Mouse (Mus musculus) heart, postnatal 0 days (tissue): ENCODE measurements at regions not wholly inside any gene's neighbourhood (a gene's known extent, or its start where the extent isn't known, plus 50 kb on each side); places are given as distances from the start of the nearest gene placed in this dataset.
A peak's percentile ranks its signal among the peaks of the same experiment; 100 is the strongest.

Experiments used
- ATAC-seq: fragments of 200-750 bp; cut with Nextera tagmentation; 2 replicates; pipeline ENCODE4 v1.8.0; 2017; ENCODE audit warnings: low read depth, moderate number of reproducible peaks, moderate library complexity; ENCODE audit not compliant: insufficient read depth
- DNase-seq: peaks from one replicate; pipeline ENCODE4 v3.0.0-alpha.2; 2016; ENCODE audit warnings: low spot score
- H3K27ac ChIP-seq: fragments of 300-500 bp; sonication (generic); 2 replicates; pipeline ENCODE4 v1.5.1; 2014; ENCODE audit warnings: low read depth, mild to moderate bottlenecking
- H3K27me3 ChIP-seq: fragments of 300-500 bp; sonication (generic); 2 replicates; pipeline ENCODE4 v1.6.1; 2014; ENCODE audit warnings: low read length, mixed read lengths; ENCODE audit not compliant: control insufficient read depth, insufficient read depth
- H3K36me3 ChIP-seq: fragments of 300-500 bp; sonication (generic); replicated peaks from 2 replicates; pipeline ENCODE4 v1.6.1; 2014; ENCODE audit warnings: low read length, mixed read lengths; ENCODE audit not compliant: control insufficient read depth, insufficient read depth
- H3K4me1 ChIP-seq: fragments of 300-500 bp; sonication (generic); 2 replicates; pipeline ENCODE4 v1.6.1; 2014; ENCODE audit warnings: antibody characterized with exemption; ENCODE audit not compliant: control insufficient read depth, insufficient read depth
- H3K4me2 ChIP-seq: fragments of 300-500 bp; sonication (generic); 2 replicates; pipeline ENCODE4 v1.6.1; 2014; ENCODE audit warnings: low read depth, mild to moderate bottlenecking, low read length, moderate library complexity
- H3K4me3 ChIP-seq: fragments of 300-500 bp; sonication (generic); 2 replicates; pipeline ENCODE4 v1.5.1; 2014; ENCODE audit warnings: low read depth, low read length
- H3K9ac ChIP-seq: fragments of 300-500 bp; sonication (generic); replicated peaks from 2 replicates; pipeline ENCODE4 v1.6.1; 2014; ENCODE audit warnings: low read depth, low read length, mixed read lengths
- H3K9me3 ChIP-seq: fragments of 300-500 bp; sonication (generic); replicated peaks from 2 replicates; pipeline ENCODE4 v1.6.1; 2016; ENCODE audit warnings: low read length; ENCODE audit not compliant: control insufficient read depth
- CTCF ChIP-seq: IDR thresholded peaks from 2 replicates; pipeline ENCODE4 v1.5.1; 2016; ENCODE audit warnings: antibody characterized with exemption, control low read depth, low read depth
- EP300 ChIP-seq: IDR thresholded peaks from 2 replicates; pipeline ENCODE4 v1.6.1; 2016; ENCODE audit warnings: antibody characterized with exemption, low read depth
- WGBS: fragments of 180-500 bp; shearing (Covaris S2); extraction: QIAGEN DNeasy Blood & Tissue Kit; methylation state at CpG from one replicate; pipeline ENCODE4 v1.1.7; 2014; 5-methylcytosine and 5-hydroxymethylcytosine counted together

GRCm38 (mm10) chr4:125276861-125277260 lies 149.2 kb upstream of the Zc3h12a start:
- no peaks in the 10 kb centered on the region for H3K9me3 ChIP-seq
- H3K4me1 ChIP-seq: no peaks in the 10 kb centered on the region
- no peak overlapping the region for H3K9ac ChIP-seq
- no peak overlapping the region for H3K4me3 ChIP-seq
- H3K4me2 ChIP-seq: no peak overlapping the region
- H3K27ac ChIP-seq: no peak overlapping the region
- no peak for TF ChIP-seq EP300
- TF ChIP-seq CTCF: no peak
- H3K27me3 ChIP-seq: peaks cover 24% of the 10 kb centered on the region
- no peak for DNase-seq
- no peaks in the 10 kb centered on the region for H3K36me3 ChIP-seq
- 57% methylated on average over 6 of the region's 6 CpGs for WGBS
- no peak for ATAC-seq

DNA sequence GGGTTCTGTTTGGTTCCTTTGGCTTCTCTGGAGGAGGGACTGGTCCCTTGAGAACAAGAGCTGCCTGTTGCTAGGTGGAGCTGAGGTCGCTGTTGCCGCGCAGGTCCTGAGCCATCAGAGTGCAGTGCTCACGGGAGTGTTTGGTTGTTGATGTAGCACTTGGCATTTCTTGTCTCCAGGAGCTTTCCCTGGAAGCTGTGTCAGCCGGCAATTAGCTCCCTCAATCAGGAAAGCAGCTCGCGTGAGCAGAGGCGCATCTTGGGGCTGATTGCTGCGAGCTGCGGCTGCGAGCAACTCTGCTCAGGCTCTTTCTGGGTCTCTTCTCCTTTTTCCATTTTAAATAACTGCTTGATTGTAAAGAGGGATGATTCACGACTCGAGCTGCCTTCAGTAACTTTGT lies 147.6 kb upstream of the Zc3h12a start:
- Histone ChIP-seq H3K36me3 (no peaks in the 10 kb centered on the region), H3K27ac (no peak overlapping the region), H3K27me3 (peaks cover 24% of the 10 kb centered on the region), H3K4me1 (no peaks in the 10 kb centered on the region), H3K4me2 (no peak overlapping the region), H3K9me3 (no peaks in the 10 kb centered on the region), H3K4me3 (no peak overlapping the region), H3K9ac (no peak overlapping the region)
- WGBS: under 1% methylated on average over 13 of the region's 13 CpGs
- TF ChIP-seq EP300: no peak
- ATAC-seq (no peak), DNase-seq (no peak)

- TF ChIP-seq EP300 (no peak), CTCF (no peak)
- WGBS: 74% methylated on average over 14 of the region's 14 CpGs
These were observed 143.3 kb upstream of the Zc3h12a start for GRCm38 (mm10) chr4:125270951-125271350.

GRCm38 (mm10) chr4:125266212-125266611 lies 138.6 kb upstream of the Zc3h12a start:
- Histone ChIP-seq H3K27ac (no peak overlapping the region), H3K9me3 (no peaks in the 10 kb centered on the region), H3K4me2 (no peak overlapping the region), H3K36me3 (no peaks in the 10 kb centered on the region), H3K4me3 (no peak overlapping the region), H3K27me3 (0 out of 2 replicates have a peak, but pooled peaks cover 3% of the 10 kb centered on the region), H3K9ac (no peak overlapping the region), H3K4me1 (no peaks in the 10 kb centered on the region)
- no peak for ATAC-seq
- 35% methylated on average over 1 of the region's 1 CpGs for WGBS
- TF ChIP-seq CTCF (no peak), EP300 (no peak)
- DNase-seq: no peak

More at GRCm38 (mm10) chr4:125270951-125271350, 143.3 kb upstream of the Zc3h12a start:
- Histone ChIP-seq H3K4me3 (no peak overlapping the region), H3K27ac (no peak overlapping the region), H3K9me3 (no peaks in the 10 kb centered on the region), H3K36me3 (no peaks in the 10 kb centered on the region), H3K9ac (no peak overlapping the region), H3K27me3 (peaks cover 19% of the 10 kb centered on the region), H3K4me1 (no peaks in the 10 kb centered on the region), H3K4me2 (no peak overlapping the region)
- ATAC-seq (no peak), DNase-seq (no peak)

- no peak overlapping the region for H3K4me3 ChIP-seq
- H3K36me3 ChIP-seq: no peaks in the 10 kb centered on the region
- 12% methylated on average over 5 of the region's 5 CpGs for WGBS
- no peak for ATAC-seq
- no peak for TF ChIP-seq EP300
- peak; percentile 46 for TF ChIP-seq CTCF
- no peak overlapping the region for H3K27ac ChIP-seq
- H3K9me3 ChIP-seq: no peaks in the 10 kb centered on the region
- DNase-seq: no peak
- H3K4me1 ChIP-seq: no peaks in the 10 kb centered on the region
- 0 out of 2 replicates have a peak, but pooled peaks cover 3% of the 10 kb centered on the region for H3K27me3 ChIP-seq
- H3K4me2 ChIP-seq: no peak overlapping the region
- H3K9ac ChIP-seq: no peak overlapping the region
These were observed 137.9 kb upstream of the Zc3h12a start for GRCm38 (mm10) chr4:125265575-125265974.

DNA sequence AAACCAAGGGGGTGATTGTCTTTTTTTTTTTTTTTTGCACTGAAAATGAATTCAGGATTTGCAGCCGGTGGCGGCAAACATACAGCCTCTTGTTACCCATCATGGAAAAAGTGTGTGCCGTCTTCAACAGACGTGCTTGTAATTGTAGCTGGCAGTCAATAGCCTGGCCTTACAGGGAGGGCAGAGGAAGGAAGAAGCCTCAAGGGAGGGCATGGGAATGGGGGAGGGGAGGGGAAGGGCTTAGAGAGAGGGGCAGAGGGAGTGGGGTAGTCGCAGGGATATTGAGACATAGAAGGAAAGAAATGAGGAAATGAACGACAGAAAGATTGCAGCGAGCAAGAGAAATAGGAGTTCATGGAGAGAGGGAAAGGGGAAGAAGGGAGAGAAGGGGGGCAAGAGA lies 137.4 kb upstream of the Zc3h12a start:
- no peak for ATAC-seq
- WGBS: 49% methylated on average over 7 of the region's 7 CpGs
- TF ChIP-seq CTCF (no peak), EP300 (no peak)

More for the DNA sequence above, 137.4 kb upstream of the Zc3h12a start:
- DNase-seq: no peak
- no peak overlapping the region for H3K4me2 ChIP-seq
- no peak overlapping the region for H3K27ac ChIP-seq
- no peaks in the 10 kb centered on the region for H3K36me3 ChIP-seq
- no peaks in the 10 kb centered on the region for H3K9me3 ChIP-seq
- H3K27me3 ChIP-seq: 0 out of 2 replicates have a peak, but pooled peaks cover 3% of the 10 kb centered on the region
- H3K4me3 ChIP-seq: no peak overlapping the region
- no peak overlapping the region for H3K9ac ChIP-seq
- H3K4me1 ChIP-seq: no peaks in the 10 kb centered on the region
